Mouse (Mus musculus): ENCODE results near the gene Uqcc1. TPM values are rescaled to one million over a fixed set of nuclear protein-coding genes. Genes with fewer than 3 reads are reported as not detected.

The Uqcc1 gene
- polyA plus RNA-seq, 1 experiment, result 24.0 TPM

DNA sequence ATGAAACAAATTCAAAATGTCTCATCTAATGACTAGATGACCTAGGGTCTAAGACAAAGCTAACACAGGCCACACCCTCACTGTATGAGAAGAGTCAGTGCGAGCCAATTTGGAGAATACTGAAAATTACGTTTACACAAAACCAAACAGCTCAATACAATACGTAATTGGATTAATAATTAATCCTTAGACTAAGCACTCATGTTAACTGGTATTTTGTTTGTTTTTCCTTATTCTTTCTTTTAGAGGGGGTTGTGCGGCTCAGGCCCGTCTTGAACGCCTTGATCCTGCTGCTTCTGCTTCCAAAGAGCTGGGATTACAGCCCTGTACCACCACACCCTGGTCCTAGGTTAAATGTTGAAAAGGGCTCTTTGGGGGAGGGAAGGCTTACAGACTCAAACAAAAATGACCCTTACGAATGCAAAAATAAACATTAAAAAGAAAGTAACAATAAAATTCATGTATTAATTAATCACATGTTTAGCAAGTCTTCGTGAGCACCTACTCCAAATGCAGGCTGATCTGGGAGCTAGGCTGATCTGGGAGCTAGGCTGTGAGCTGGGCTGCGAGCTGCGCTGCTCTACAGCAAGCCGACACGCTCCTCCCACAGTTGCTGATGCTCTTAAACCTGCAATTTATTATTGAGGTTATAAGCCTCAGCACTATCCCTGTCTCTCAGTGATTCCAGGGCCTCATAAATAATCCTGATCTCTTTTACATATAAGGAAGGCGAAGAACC lies 35.6 kb downstream of the Uqcc1 start:
- Histone ChIP-seq H3K4me3 (replicated peaks; ENCODE audit: extremely low read depth, low read depth, low read length) (no peak overlapping the region), H3K4me1 (ENCODE audit: control insufficient read depth, insufficient read depth, low read length) (peaks cover 4% of the 10 kb centered on the region)
- TF ChIP-seq CTCF (IDR thresholded peaks at IDR 0.05; ENCODE audit: insufficient read depth, low read length) (no peak), POLR2A (IDR thresholded peaks at IDR 0.05; ENCODE audit: borderline replicate concordance, extremely low read depth, low read depth, low read length) (no peak)
- no peak for DNase-seq
- WGBS, result 74% methylated on average over 13 of the region's 13 CpGs

DNA sequence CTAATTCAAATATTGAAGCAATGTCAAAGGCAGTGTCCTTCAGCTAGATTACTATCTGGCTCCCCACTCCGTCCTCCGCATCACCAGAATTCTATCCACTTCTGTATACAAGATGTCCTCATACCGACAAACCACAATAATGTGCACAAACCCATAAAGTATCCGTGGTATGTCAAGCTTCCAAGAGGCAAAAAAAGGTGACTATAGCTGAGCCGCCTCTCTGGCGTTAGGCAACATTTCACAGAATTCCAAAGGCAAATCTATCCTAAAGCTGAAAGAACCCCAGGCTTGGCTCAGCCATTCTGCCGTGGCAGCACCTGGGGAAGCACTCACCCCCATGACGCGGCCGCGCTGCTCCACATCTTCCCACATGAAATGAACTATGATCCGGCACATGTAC lies 43.3 kb downstream of the Uqcc1 start:
- no peak for TF ChIP-seq POLR2A (IDR thresholded peaks at IDR 0.05; ENCODE audit: borderline replicate concordance, extremely low read depth, low read depth, low read length)
- no peak for TF ChIP-seq CTCF (IDR thresholded peaks at IDR 0.05; ENCODE audit: insufficient read depth, low read length)
- no peak for DNase-seq
- Histone ChIP-seq H3K4me3 (replicated peaks; ENCODE audit: extremely low read depth, low read depth, low read length) (no peak overlapping the region), H3K4me1 (ENCODE audit: control insufficient read depth, insufficient read depth, low read length) (no peaks in the 10 kb centered on the region; the same call in 1 of the 2 replicates)
- 91% methylated on average over 12 of the region's 12 CpGs for WGBS

- TF ChIP-seq CTCF (IDR thresholded peaks at IDR 0.05; ENCODE audit: insufficient read depth, low read length) (no peak), POLR2A (IDR thresholded peaks at IDR 0.05; ENCODE audit: borderline replicate concordance, extremely low read depth, low read depth, low read length) (no peak)
- H3K4me1 ChIP-seq (ENCODE audit: control insufficient read depth, insufficient read depth, low read length), result no peaks in the 10 kb centered on the region; the same call in 1 of the 2 replicates
- DNase-seq, result no peak
- 83% methylated on average over 10 of the region's 10 CpGs for WGBS
- no peak overlapping the region for H3K4me3 ChIP-seq (replicated peaks; ENCODE audit: extremely low read depth, low read depth, low read length)
Measured at GRCm38 (mm10) chr2:155885271-155885697, 44.8 kb downstream of the Uqcc1 start.

GRCm38 (mm10) chr2:155882087-155882486 lies 48.0 kb downstream of the Uqcc1 start:
- 68% methylated on average over 3 of the region's 3 CpGs for WGBS
- no peak for DNase-seq
- no peaks in the 10 kb centered on the region; the same call in 1 of the 2 replicates for H3K4me1 ChIP-seq (ENCODE audit: control insufficient read depth, insufficient read depth, low read length)
- no peak overlapping the region for H3K4me3 ChIP-seq (replicated peaks; ENCODE audit: extremely low read depth, low read depth, low read length)
- TF ChIP-seq POLR2A (IDR thresholded peaks at IDR 0.05; ENCODE audit: borderline replicate concordance, extremely low read depth, low read depth, low read length) (no peak), CTCF (IDR thresholded peaks at IDR 0.05; ENCODE audit: insufficient read depth, low read length) (no peak)

DNA sequence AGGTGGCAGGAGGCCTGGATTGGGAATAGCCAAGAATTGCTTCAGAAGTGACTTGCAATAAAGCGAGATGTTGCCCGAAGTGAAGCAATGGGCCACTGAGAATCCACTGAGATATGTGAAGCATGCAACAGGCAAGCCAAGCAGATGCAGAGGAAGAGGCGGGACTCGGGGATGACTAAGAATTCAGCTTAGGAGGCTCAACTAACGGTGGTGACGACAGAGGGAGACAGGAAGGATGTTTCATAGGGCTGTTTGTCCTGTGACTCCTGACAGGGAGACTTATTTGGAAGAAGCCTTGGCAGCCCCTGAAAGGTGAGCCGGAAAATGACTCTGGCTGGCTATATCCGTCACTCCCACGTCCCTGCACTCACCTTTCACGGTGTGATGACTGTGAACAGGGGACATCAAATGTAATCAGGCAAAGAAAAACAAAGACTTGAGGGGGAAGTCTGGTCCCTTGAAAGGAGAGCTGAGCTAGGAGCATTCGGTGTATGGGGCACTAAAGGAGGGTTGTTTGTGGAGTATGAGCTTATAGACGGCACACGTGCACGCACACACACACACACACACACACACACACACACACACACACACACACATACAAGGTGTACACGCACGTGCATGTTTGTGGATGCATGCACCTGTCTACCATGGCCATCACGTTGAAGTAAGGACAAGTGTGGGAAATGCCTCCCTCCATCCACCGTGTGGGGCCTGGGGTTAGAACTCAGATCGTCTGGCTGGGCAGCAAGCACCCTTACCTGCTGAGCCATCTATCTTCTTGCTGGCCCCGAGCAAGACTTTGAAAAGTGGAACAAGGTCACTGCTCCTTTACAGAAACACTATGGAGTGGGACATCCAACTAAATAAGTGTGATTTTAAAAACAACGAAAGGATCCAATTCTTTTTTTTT lies 50.9 kb downstream of the Uqcc1 start:
- no peak for TF ChIP-seq CTCF (IDR thresholded peaks at IDR 0.05; ENCODE audit: insufficient read depth, low read length)
- 66% methylated on average over 21 of the region's 21 CpGs for WGBS
- no peak for DNase-seq
- no peaks in the 10 kb centered on the region; the same call in 1 of the 2 replicates for H3K4me1 ChIP-seq (ENCODE audit: control insufficient read depth, insufficient read depth, low read length)
- no peak overlapping the region for H3K4me3 ChIP-seq (replicated peaks; ENCODE audit: extremely low read depth, low read depth, low read length)

- 44% methylated on average over 6 of the region's 6 CpGs for WGBS
- no peaks in the 10 kb centered on the region for H3K4me1 ChIP-seq (ENCODE audit: control insufficient read depth, insufficient read depth, low read length)
- no peak for TF ChIP-seq POLR2A (IDR thresholded peaks at IDR 0.05; ENCODE audit: borderline replicate concordance, extremely low read depth, low read depth, low read length)
- TF ChIP-seq CTCF (IDR thresholded peaks at IDR 0.05; ENCODE audit: insufficient read depth, low read length), result no peak
- DNase-seq, result no peak
- H3K4me3 ChIP-seq (replicated peaks; ENCODE audit: extremely low read depth, low read depth, low read length), result no peak overlapping the region
Measured at GRCm38 (mm10) chr2:155873636-155874035, 56.5 kb downstream of the Uqcc1 start.

GRCm38 (mm10) chr2:155872930-155873507 lies 57.1 kb downstream of the Uqcc1 start:
- no peaks in the 10 kb centered on the region for H3K4me1 ChIP-seq (ENCODE audit: control insufficient read depth, insufficient read depth, low read length)
- 38% methylated on average over 10 of the region's 10 CpGs for WGBS
- no peak overlapping the region for H3K4me3 ChIP-seq (replicated peaks; ENCODE audit: extremely low read depth, low read depth, low read length)
- TF ChIP-seq POLR2A (IDR thresholded peaks at IDR 0.05; ENCODE audit: borderline replicate concordance, extremely low read depth, low read depth, low read length) (no peak), CTCF (IDR thresholded peaks at IDR 0.05; ENCODE audit: insufficient read depth, low read length) (no peak)
- DNase-seq, result no peak

GRCm38 (mm10) chr2:155872486-155872885 lies 57.6 kb downstream of the Uqcc1 start:
- Histone ChIP-seq H3K4me1 (ENCODE audit: control insufficient read depth, insufficient read depth, low read length) (no peaks in the 10 kb centered on the region), H3K4me3 (replicated peaks; ENCODE audit: extremely low read depth, low read depth, low read length) (no peak overlapping the region)
- WGBS, result 73% methylated on average over 8 of the region's 8 CpGs
- DNase-seq, result no peak
- TF ChIP-seq POLR2A (IDR thresholded peaks at IDR 0.05; ENCODE audit: borderline replicate concordance, extremely low read depth, low read depth, low read length) (no peak), CTCF (IDR thresholded peaks at IDR 0.05; ENCODE audit: insufficient read depth, low read length) (no peak)

DNA sequence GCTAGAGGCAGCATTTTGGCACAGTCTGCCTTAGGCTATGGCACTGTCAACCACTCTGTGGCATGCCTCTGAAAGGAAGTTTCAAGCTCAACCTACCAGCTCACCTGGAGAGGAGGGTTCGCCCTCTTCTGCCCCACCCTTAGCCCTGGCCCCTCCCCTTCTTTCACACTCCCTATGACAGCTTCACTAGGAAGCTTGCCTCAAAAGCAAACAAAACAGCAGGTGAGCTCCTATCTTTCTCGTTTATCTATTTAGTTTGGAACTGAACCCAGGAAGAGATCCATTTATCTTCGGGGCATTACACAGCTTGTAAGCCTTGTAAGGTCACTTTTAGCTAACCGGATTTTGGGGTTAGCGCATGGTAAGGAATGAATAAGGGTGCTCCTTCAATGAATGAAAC lies 60.3 kb downstream of the Uqcc1 start:
- H3K4me1 ChIP-seq (ENCODE audit: control insufficient read depth, insufficient read depth, low read length), result no peaks in the 10 kb centered on the region
- 62% methylated on average over 5 of the region's 5 CpGs for WGBS
- no peak for DNase-seq
- no peak overlapping the region for H3K4me3 ChIP-seq (replicated peaks; ENCODE audit: extremely low read depth, low read depth, low read length)
- TF ChIP-seq POLR2A (IDR thresholded peaks at IDR 0.05; ENCODE audit: borderline replicate concordance, extremely low read depth, low read depth, low read length), result no peak
- no peak for TF ChIP-seq CTCF (IDR thresholded peaks at IDR 0.05; ENCODE audit: insufficient read depth, low read length)
